Mouse (Mus musculus) liver, embryonic 14.5 days (tissue): Measurements from ENCODE around the gene Dtd1. TPM values are rescaled to one million over a fixed set of nuclear protein-coding genes. Genes with fewer than 3 reads are reported as not detected.

Experiments used
- ATAC-seq: fragments of 200-750 bp; cut with Nextera tagmentation; 2 replicates; pipeline ENCODE4 v1.8.0; 2017; ENCODE audit warnings: moderate number of reproducible peaks, mild to moderate bottlenecking, moderate library complexity; ENCODE audit not compliant: insufficient read depth
- DNase-seq, 3 experiments: peaks; one replicate each; pipeline ENCODE4 v3.0.0-alpha.2; 2012 to 2013; ENCODE audit warnings: low read depth in 3 of 3, low spot score in 3 of 3
- H3K27ac ChIP-seq: fragments of 300-500 bp; sonication (generic); 2 replicates; pipeline ENCODE4 v1.5.1; 2014; ENCODE audit warnings: moderate library complexity, mild to moderate bottlenecking, control low read depth, inconsistent platforms
- H3K27me3 ChIP-seq: fragments of 300-500 bp; sonication (generic); 2 replicates; pipeline ENCODE4 v1.6.1; 2014; ENCODE audit warnings: mild to moderate bottlenecking, low read length, moderate library complexity; ENCODE audit not compliant: control insufficient read depth, insufficient read depth
- H3K36me3 ChIP-seq: fragments of 300-500 bp; sonication (generic); replicated peaks from 2 replicates; pipeline ENCODE4 v1.6.1; 2014; ENCODE audit warnings: low read depth; ENCODE audit not compliant: control insufficient read depth, insufficient read depth
- H3K4me1 ChIP-seq, 2 experiments: fragments of 200-500 bp in 1 of 2; fragments of 300-500 bp in 1 of 2; sonication (generic) in 1 of 2; replicated peaks; 2 replicates each; pipeline ENCODE4 v1.6.1; 2012 to 2014; ENCODE audit warnings: antibody characterized with exemption in 1 of 2, inconsistent platforms in 1 of 2, low read length in 1 of 2; ENCODE audit not compliant: control insufficient read depth in 2 of 2, insufficient read depth in 2 of 2
- H3K4me2 ChIP-seq: fragments of 300-500 bp; sonication (generic); 2 replicates; pipeline ENCODE4 v1.6.1; 2014; ENCODE audit warnings: low read depth, mild to moderate bottlenecking, control low read depth, moderate library complexity
- H3K4me3 ChIP-seq, 2 experiments: fragments of 200-500 bp in 1 of 2; fragments of 300-500 bp in 1 of 2; sonication (generic) in 1 of 2; 2 replicates each; pipeline ENCODE4 v1.5.1; 2012 to 2014; ENCODE audit warnings: low read depth in 2 of 2, low read length in 2 of 2, mild to moderate bottlenecking in 2 of 2, control low read depth in 1 of 2, inconsistent platforms in 1 of 2, moderate library complexity in 1 of 2; ENCODE audit not compliant: insufficient read depth in 1 of 2
- H3K9ac ChIP-seq: fragments of 300-500 bp; sonication (generic); replicated peaks from 2 replicates; pipeline ENCODE4 v1.6.1; 2014; ENCODE audit warnings: mild to moderate bottlenecking, control low read depth, moderate library complexity
- H3K9me3 ChIP-seq: fragments of 300-500 bp; sonication (generic); 2 replicates; pipeline ENCODE4 v1.6.1; 2016; ENCODE audit warnings: low read length, mixed read lengths; ENCODE audit not compliant: control insufficient read depth
- CTCF ChIP-seq: IDR thresholded peaks from 2 replicates; pipeline ENCODE4 v1.5.1; 2016; ENCODE audit warnings: antibody characterized with exemption, low read depth, control low read depth
- EP300 ChIP-seq: IDR thresholded peaks from 2 replicates; pipeline ENCODE4 v1.6.1; 2016; ENCODE audit warnings: antibody characterized with exemption, low read depth
- WGBS: fragments of 180-500 bp; shearing (Covaris S2); extraction: QIAGEN DNeasy Blood & Tissue Kit; methylation state at CpG from one replicate; pipeline ENCODE4 v1.1.7; 2014; ENCODE audit not compliant: insufficient replicate concordance; 5-methylcytosine and 5-hydroxymethylcytosine counted together
- polyA plus RNA-seq, 2 experiments: library from polyadenylated mRNA; depleted of rRNA in 1 of 2; stranded (reverse) in 1 of 2; unstranded in 1 of 2; fragments of >200 nt; fragmentation: Nextera tagmentation in 1 of 2; extraction: Ambion mirVana in 1 of 2; gene quantifications; 2 replicates each; pipeline versions ENCODE4 v1.2.1 to v1.2.3; 2012 to 2014

Gene Dtd1
- polyA plus RNA-seq (2012; rRNA removed) = 8.6 and 10.6 TPM in 2 replicates
- polyA plus RNA-seq (2014; fragmentation: Nextera tagmentation; extraction: Ambion mirVana) = 21.0 and 22.4 TPM in 2 replicates

- peak within 1 kb of the TSS; percentile 69 to 81 for H3K4me3 ChIP-seq
- H3K4me2 ChIP-seq = peak within 1 kb of the TSS; percentile 87
- H3K4me1 ChIP-seq = peaks cover 0 to 5% of the 10 kb centered on the region in 2 experiments; a peak in 3 of 4 replicates
- TF ChIP-seq CTCF (peak; percentile 96), EP300 (no peak)
- ATAC-seq (peak; percentile 97), DNase-seq (peak; percentile 76 to 81 (median 79))
- WGBS = 1% methylated on average over 50 of the region's 50 CpGs
- no peaks in the 10 kb centered on the region for H3K9me3 ChIP-seq
- H3K9ac ChIP-seq = peak within 1 kb of the TSS; percentile 71
- H3K27me3 ChIP-seq = no peaks in the 10 kb centered on the region
- H3K27ac ChIP-seq = no peak within 1 kb of the TSS
- H3K36me3 ChIP-seq = no peaks in the 10 kb centered on the region
Measured at GRCm38 (mm10) chr2:144599831-144600687, at the start of gene Dtd1. Dtd1 (plus strand) TSS chr2:144599897.

- H3K4me2 ChIP-seq = peak within 1 kb of the TSS; percentile 67
- H3K9me3 ChIP-seq = no peaks in the 10 kb centered on the region
- ATAC-seq (peak; percentile 60; the same call in 1 of the 2 replicates), DNase-seq (peak; percentile 23 to 36 (median 31))
- H3K36me3 ChIP-seq = no peaks in the 10 kb centered on the region
- WGBS = 2% methylated on average over 17 of the region's 17 CpGs
- H3K4me3 ChIP-seq = peak within 1 kb of the TSS; percentile 65 to 99
- no peak within 1 kb of the TSS for H3K27ac ChIP-seq
- peak within 1 kb of the TSS; percentile 59 for H3K9ac ChIP-seq
- H3K4me1 ChIP-seq = 0 out of 4 replicates have a peak, but pooled peaks cover 0 to 2% of the 10 kb centered on the region in 2 experiments
- H3K27me3 ChIP-seq = no peaks in the 10 kb centered on the region
- TF ChIP-seq CTCF = no peak
- TF ChIP-seq EP300 = no peak
Measured at GRCm38 (mm10) chr2:144550529-144550928, 49.2 kb upstream of the Dtd1 start, which contains the start of gene Rbbp9. Rbbp9 (minus strand) TSS chr2:144550869.

- Histone ChIP-seq H3K4me1 (peaks cover 2 to 4% of the 10 kb centered on the region in 2 experiments; a peak in 3 of 4 replicates), H3K27me3 (no peaks in the 10 kb centered on the region), H3K36me3 (no peaks in the 10 kb centered on the region), H3K4me3 (no peak overlapping the region), H3K9me3 (no peaks in the 10 kb centered on the region), H3K4me2 (no peak overlapping the region), H3K9ac (no peak overlapping the region), H3K27ac (no peak overlapping the region)
- TF ChIP-seq EP300 = no peak
- TF ChIP-seq CTCF = no peak
- ATAC-seq (no peak), DNase-seq (no peak)
- 78% methylated on average over 3 of the region's 3 CpGs for WGBS
Measured at GRCm38 (mm10) chr2:144553905-144554304, 45.8 kb upstream of the Dtd1 start.

GRCm38 (mm10) chr2:144555286-144555819, 44.3 kb upstream of the Dtd1 start:
- Histone ChIP-seq H3K27me3 (no peaks in the 10 kb centered on the region), H3K27ac (peak overlapping the region; percentile 82), H3K9ac (peak overlapping the region; percentile 94), H3K4me1 (peaks cover 0 to 4% of the 10 kb centered on the region in 2 experiments; a peak in 3 of 4 replicates), H3K9me3 (no peaks in the 10 kb centered on the region), H3K4me2 (peak overlapping the region; percentile 88), H3K4me3 (peak overlapping the region; percentile 91 to 92), H3K36me3 (no peaks in the 10 kb centered on the region; the same call in none of the 2 replicates)
- TF ChIP-seq CTCF (no peak), EP300 (no peak)
- WGBS = 1% methylated on average over 14 of the region's 14 CpGs
- 0 out of 2 replicates have a peak, but pooled peaks have one; percentile 3 for ATAC-seq
- DNase-seq = peak in 1 of 3 experiments; percentile 13
